Mouse (Mus musculus) retina, postnatal 1 day (tissue): ENCODE results near the gene Farp1.

ENCODE experiments used
- DNase-seq: peaks from one replicate; pipeline ENCODE4 v3.0.0-alpha.2; 2012

The Farp1 gene

DNA sequence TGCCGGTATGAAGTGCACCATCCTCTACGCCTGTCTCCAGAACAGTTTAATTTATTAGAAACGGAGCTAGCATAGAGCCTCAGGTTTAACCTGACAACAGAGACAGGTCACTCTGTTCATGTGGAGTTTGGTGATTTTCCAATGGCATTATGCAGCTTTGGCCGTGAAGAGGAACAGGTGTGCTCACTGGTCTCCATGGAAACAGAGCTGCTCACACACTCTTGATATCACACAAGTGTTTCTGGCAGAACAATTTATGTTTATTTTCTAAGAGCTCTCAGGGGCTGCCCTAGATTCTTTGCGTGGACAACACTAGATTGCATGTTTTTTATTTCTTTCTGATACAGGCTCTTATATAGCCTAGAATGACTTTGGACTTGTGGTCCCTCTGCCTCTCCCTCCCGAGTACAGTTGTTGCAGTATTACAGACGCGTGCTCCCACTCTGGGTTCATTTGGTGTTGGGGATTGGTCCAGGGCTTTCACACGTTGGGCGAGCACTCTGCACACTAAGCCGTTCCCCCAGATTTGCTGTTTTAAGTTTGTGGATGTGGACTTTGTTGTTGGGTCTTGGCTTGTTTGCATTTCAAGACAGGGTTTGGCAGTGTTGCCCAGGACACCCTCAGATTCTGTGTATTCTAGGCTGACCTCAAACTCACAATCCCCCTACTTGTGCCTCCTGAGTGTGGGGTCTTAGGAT, 113.2 kb downstream of the Farp1 start:
- no peak for DNase-seq

GRCm38 (mm10) chr14:121149984-121150383, 115.0 kb downstream of the Farp1 start:
- no peak for DNase-seq

DNA sequence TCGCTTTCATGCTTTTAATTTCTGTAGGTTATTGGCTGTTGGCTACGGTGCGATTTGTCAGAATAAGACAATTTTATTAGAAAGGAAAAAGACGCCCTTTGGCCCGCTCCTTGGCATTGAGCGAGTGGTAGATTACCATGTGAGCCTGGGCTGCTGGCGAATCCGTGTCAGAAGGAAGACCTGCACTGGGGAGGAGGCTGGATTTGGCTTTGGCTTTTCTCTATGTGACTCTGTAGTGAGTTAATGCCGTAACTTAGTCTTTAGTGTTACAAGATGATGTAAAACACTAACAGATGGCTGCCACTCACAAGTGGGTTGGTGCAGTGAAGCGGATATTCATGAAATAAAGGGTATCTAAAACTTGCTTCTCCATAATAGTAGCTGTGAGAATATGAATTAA, 116.8 kb downstream of the Farp1 start:
- no peak for DNase-seq

DNA sequence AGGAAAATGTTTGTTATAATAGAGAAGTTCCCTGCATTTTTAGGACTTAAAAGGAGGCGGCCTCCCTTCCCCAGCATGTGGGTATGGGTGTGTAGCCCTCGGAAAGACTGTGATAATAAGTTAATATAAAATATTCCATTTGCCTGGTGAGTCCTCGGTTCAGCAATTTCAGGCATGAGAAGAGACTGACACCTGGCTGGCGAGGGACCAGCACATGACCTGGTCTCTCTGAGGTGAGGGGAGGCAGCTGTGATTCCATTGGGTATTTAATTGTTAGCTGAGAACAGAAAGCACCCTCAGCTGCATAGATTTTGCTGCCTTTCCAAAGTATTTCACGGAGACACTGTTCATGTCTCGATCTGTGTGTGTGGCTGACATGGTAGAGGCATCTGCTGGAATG, 117.8 kb downstream of the Farp1 start:
- DNase-seq = no peak

GRCm38 (mm10) chr14:121153260-121153659, 118.3 kb downstream of the Farp1 start:
- peak; percentile 42 for DNase-seq

DNA sequence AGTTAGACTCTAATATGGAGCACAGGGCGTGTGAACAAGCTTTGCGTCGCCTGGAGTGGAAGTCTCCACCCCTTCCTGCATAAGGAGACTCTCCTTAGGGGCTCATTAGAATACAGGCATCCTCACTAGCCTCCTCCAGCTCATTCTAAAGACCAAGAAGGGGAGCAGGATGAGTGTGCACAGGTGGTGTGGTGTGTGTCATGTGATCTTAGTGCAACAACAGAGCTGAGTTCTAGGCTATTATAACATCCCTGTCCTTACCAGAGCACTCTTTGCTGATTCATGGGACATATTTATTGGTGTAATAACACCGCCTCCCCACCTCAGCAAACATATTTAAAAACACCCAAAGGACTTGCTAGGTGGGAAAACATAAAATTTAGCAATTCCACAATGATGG, 120.2 kb downstream of the Farp1 start:
- DNase-seq = no peak

DNA sequence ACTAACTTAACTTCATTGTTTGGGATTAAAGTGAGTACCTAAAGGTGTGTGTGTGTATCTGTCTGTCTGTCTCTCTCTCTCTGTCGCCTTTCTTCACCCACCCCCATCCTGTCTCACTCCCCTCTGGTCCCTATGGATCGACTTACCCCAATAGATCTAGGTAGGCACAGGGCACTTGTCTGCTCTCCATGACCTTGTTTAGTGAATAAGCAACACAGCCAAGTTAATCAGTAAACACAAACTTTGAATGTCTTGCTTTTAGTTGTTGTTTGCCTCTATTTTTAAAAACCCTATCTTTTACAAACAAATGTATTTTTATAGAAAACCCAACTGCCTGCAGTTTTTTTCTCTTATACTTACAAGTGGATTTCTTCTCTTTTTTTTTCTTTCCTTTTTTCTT, 123.6 kb downstream of the Farp1 start:
- DNase-seq = no peak

GRCm38 (mm10) chr14:121162822-121163221, 127.8 kb downstream of the Farp1 start:
- peak; percentile 53 for DNase-seq

GRCm38 (mm10) chr14:121164866-121165265, 129.9 kb downstream of the Farp1 start:
- no peak for DNase-seq

- no peak for DNase-seq
Observed at GRCm38 (mm10) chr14:121165408-121166037, 130.5 kb downstream of the Farp1 start.

DNA sequence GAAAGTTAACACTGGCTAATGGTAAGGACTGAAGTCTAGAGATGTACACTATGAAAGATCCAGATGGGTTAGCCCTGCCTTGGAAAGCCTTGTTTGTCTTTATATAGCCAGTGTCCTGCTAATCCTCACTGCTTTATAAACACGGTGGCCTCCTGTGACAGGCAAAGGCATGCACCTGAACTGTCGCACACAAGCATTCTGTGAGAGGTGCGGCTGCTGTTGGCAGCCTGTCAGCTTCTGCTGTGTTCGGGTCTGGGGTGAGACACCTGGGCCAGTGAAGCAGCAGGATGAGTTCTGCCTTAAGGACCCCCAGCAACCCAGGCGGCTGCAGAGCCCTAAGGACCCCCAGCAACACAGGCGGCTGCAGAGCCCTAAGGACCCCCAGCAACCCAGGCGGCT, 131.0 kb downstream of the Farp1 start:
- DNase-seq = no peak

DNA sequence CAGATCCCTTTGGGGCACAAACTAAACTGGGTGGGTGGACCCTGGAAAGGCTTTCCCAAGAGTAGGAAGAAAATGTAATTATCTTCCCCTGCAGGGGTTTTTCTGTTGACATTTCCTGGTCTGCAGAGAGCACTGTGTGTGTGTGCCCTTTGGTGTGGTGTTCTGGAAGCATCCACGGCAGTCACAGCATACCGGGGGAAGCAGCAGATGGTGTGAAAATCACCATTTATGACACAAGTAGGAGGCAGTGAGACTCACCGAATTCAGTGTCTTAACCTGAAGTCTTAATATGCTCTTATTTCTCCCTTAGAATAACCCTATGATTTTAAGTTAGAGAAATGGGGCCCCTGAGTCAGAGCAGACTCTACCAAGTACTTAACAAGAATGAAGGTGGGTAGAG, 133.7 kb downstream of the Farp1 start:
- DNase-seq = no peak

- DNase-seq = no peak
Observed at GRCm38 (mm10) chr14:121170321-121170720, 135.3 kb downstream of the Farp1 start.

DNA sequence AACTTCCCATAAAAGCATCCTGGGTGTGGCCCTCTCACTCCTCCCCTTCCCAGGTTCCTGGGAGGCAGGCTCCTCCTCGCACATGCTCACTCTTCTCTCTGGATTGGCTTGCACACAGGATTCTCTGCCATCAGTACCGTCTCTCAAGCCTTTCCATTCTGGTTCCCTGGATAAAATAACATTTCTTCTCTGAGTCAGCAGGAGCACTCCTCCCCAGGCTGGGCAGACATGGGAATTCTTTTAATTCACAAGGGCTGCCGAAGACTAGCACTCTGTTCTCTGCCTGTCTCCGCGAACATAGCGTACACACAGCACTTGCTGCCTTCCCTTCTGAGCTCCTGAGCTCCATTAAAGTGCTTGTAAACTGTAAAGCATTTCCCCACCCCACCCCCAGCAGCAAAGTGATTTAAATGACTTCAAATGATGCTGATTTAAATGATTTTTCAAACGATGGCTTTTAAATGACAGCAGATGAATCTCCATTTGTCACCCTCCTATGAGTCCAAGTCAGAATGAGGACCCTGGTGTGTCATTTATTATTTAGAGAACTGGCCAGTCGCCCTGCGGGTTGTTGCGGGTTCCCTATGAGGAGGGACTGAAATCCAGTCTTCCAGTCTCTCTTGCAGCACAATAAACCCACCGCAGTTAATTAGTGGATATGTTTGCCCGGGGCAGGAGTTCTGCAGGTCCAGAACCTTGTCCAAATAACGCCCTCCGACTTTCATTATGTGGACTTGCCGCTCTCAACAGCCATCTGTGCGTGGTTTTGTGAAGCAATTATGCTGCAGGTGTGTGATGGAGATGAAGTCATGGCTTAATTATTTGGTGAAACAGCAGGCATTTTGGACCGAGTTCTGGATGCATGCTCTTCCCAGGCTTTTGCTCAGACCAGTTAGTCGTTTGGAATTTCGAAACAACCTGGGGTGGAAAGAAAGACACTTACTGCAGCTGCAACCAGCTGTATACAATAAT, 137.4 kb downstream of the Farp1 start:
- peak; percentile 47 for DNase-seq

DNA sequence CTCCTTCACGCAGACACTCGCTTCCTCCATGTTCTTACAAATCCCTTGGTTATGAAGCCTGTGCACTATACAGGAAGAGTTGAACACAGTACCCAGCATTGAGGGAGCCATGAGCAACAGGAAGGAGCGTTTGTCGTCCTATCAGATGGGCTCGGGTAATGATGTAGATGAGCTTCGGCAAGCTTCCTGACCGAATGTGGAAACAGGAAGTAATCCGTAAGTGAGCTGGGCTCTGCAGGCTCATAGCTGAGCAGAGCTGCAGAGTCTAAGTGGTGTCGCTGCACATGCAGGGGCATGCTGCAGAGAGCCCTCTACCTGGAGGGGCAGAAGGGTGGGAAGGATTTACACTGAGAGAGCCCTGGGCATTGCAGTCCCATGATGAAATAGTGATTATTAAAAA, 140.4 kb downstream of the Farp1 start:
- no peak for DNase-seq

GRCm38 (mm10) chr14:121175861-121176260, 140.9 kb downstream of the Farp1 start:
- no peak for DNase-seq

DNA sequence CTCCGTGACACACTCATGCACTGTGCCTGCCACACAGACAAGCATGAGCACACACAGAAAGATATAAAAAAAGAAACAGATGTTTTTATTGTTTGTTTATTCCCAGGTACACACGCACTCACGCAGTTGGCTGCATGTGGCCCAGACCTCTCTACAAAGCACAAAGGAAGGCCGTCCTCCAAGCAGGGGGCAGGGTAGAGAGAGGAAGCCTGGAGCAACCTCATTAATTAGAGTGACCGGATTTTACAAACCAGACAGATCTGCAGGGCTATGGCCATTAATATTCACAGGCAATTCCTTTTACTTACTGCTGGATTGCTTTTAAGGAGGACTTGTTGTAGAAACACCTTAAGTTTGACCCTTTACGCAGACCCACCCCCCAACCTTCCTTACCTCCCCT, 142.9 kb downstream of the Farp1 start:
- peak; percentile 40 for DNase-seq

DNA sequence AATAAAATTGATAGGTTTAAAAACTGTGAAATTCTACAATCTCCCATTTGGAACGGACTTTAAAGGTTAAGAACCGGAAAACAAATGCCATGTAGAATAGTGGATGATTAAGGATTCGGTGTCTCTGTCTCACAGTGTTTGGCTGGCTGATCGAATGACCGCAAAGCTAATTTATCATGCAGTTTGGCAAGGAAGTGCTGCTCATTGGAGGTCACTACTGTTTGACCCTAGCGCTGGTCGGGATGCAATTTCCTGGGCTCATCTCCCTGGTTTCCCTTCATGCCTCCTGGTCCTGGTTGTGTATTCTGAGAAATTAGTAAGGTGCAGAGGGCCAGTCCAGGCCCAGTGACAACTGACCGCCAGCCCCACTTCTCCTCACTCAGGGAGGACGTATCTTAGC, 145.6 kb downstream of the Farp1 start:
- DNase-seq = no peak

DNA sequence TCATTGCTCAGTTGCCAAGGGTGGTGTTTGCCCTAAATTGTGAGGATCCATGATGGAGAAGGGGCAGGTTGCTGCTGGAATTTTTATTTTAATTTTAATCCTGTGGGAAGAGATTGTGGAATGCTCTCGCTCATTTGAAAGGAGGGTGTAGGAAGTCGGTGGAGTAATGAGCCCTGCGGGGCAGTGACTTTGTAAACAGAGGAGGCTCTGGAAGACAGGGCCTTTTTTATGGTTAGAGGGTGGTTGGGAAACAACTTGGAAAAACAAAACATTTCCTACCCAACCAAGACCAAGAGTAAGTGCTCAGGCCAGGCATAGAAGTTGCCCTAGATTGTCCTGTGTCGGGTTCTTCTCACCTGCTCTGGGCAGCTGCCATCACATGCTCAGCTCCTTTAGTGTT, 146.8 kb downstream of the Farp1 start:
- no peak for DNase-seq

DNA sequence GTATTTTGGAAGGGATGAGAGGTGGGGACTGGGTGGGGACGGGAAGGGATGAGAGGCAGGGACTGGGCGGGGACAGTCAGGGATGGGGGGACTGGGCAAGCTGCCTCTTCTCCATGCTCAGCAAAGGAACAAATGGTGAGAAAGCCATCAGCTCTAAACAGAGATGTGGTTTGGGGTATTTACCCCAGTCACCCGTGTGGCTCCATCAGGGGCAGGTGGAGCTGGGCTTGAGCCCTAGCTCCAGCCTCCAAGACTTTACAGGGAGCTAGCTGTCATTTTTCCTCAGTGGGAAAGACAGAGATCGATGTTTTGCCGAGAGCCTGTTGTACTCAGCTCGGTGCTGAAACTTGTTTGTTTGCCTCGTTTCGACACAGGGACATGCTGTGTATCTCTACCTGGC, 148.0 kb downstream of the Farp1 start:
- DNase-seq = no peak

- DNase-seq = peak; percentile 28
Observed at GRCm38 (mm10) chr14:121183414-121184130, 148.6 kb downstream of the Farp1 start.

DNA sequence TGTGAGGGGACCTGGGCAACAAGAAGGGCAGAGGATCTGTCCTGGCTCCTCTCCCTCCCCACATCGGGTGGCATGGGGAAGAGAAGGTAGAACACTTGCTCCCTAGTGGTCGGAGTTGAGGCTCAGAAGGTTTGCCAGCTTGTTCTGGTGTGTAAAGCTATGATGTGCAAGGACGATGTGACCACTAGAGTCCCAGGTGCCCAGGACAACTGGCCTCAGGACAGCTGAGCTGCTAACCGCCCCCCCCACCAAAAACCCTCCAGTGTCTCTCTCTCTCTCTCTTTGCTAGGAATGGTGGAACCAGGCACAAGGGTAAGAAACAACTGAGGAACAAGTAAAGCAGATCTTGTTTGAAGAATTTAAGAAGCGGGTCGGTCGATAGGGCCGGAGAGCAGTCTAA, 149.4 kb downstream of the Farp1 start:
- no peak for DNase-seq

DNA sequence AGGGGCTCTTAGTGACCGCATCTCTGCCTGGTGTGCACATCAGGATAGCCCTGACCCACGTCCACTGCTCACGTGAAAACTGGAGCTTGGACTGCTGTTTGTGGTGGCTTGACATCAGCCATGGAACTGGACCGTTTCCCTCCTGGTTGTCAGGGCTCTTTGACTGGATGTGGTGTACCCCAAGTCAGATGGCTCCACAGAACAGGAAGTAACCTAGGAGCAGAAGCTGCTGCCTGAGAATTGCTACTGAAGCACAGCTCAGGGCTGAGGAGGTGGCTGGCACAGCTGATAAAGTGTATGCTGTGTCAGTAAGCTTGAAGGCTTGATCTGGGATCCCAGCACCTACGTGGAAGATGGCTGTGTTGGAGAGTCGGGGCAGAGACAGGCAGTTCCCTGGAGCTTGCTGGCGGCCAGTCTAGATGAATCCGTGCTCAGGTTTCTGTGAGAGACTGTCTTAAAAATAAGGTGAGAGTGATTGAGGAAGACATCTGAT, 151.4 kb downstream of the Farp1 start:
- DNase-seq = no peak
